Mouse (Mus musculus) frontal cortex, postnatal 25 days (tissue): Measurements from ENCODE around the gene Abca2.
"Not testable (repeated sequence)": the region's sequence is repeated elsewhere in the genome, so short reads cannot be mapped to it uniquely, and the experiment has no call there.

Source experiments
- DNase-seq, 2 experiments: peaks; one replicate each; pipeline ENCODE4 v3.0.0; 2022; ENCODE audit warnings: low spot score in 2 of 2

The Abca2 gene

DNA sequence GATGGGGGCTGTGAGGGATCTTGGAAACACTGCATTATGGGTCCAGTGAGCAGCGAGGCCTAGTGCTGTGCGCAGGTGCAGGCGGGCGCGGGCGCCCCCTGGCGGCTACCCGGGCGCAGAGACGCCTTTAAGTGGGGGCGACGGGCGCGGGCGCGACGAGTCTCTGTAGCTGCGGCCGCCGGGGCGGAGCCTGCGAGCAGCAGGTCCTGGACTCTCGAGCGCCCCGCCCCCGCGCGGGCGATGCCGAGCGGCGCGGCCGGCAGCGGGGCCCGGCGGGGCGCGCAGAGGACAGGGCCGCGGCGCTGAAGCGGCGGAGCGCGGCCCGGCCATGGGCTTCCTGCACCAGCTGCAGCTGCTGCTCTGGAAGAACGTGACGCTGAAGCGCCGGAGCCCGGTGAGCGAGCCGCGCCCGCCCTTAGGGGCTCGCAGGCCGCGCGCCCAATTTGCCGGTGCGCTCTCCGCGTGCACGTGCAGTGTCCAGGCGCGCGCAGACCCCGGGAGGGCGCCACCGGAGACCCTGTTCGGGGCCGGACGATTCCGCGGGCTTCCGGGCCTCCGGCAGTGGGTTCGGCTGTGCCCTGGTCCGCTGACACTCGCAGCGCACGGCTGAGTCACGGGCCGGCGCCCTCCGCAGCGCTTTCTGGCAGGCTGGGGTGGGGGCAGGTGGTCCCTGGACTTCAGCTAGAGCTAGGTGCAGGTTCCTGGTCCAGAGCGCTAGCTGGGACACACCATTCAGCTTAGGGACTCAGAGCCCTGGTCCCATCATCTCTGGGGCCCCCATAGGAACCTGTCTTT, at the start of gene Abca2:
Gene Abca2 (plus strand): TSS at position 262 of the 795 bp plus-strand sequence.
- DNase-seq, result peak; percentile 93 to 95

DNA sequence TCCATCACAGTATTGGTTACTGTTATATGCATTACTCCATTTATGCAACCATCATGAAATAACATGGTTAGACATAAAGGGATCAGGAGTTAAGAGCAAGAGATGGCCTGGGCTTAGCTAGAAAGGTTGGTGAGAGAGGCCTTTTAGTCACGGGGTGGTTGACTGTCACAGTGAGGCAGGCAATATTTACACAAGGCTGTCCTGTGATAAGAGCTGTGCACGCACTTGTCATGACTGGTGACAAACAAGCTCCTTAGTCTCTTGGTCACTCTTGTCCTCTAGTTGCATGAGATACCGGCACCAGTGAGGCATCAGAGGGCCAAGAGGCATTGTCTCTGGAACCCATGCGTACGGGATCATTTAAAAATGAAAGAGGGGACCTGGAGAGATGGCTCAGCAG, 44.0 kb upstream of the Abca2 start:
- no peak for DNase-seq

DNA sequence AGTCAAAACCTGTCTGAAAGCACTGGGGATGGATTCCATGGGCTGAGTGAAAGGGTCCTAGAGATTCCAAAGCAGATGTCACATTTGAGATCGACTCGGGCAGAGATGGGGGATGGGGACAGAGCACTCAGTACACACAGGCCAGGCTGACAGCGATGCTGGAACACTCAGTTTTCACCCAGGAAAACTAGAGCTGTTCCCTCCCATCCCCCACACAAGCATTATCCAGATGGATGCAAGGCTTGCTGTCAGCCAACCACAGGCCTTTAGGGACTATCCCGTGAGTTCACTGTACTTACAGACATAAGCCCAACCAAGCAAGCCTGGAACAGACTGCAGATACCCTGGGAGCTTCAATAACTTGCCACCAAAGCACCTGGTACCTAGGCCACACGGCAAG, 37.2 kb upstream of the Abca2 start:
- no peak for DNase-seq

DNA sequence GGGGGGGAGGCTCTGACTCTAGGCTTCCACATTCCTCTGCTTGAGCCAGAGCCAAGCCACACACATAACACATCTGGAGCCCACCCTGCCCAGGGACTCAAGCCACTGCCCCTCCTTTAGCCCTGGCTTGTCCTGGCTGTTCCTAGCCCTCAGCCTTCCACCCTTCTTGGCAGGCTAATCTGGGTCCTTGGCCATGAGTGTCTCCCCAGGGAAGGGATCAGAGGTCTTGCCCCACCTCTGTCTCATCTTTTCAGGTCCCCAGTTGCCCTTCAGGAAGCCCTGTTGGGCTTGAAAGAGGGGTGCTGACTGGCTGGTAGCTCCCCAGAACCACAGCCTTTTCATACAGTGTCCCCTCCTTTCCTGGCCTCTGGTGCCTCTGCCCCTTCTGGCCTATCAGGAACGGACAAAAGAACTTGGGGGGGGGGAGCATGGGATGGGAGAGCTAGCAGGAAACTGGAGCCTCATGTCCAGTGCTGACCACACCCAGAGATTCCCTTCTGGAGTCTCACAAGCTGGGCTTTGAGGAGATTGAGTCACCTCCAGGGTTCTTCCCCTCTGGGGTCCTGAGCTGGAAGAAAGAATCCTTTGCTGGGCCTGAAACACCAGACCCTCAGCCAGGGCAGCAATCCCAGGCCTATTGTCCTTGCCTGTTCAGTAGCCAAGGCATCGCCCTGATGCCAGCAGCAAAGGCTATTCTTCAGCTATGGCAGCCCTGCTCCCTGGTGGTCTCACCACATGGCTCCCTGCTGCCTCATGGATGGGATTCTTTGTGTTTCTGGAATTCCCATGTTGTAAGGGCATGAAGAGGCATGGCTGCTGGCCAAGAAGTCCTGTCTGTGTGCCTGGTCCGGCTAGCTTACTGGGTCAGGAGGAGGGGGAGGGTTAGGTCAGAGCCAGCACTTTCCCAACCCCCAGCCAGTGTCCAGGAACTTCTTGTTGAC, 34.0 kb upstream of the Abca2 start:
- no peak for DNase-seq

DNA sequence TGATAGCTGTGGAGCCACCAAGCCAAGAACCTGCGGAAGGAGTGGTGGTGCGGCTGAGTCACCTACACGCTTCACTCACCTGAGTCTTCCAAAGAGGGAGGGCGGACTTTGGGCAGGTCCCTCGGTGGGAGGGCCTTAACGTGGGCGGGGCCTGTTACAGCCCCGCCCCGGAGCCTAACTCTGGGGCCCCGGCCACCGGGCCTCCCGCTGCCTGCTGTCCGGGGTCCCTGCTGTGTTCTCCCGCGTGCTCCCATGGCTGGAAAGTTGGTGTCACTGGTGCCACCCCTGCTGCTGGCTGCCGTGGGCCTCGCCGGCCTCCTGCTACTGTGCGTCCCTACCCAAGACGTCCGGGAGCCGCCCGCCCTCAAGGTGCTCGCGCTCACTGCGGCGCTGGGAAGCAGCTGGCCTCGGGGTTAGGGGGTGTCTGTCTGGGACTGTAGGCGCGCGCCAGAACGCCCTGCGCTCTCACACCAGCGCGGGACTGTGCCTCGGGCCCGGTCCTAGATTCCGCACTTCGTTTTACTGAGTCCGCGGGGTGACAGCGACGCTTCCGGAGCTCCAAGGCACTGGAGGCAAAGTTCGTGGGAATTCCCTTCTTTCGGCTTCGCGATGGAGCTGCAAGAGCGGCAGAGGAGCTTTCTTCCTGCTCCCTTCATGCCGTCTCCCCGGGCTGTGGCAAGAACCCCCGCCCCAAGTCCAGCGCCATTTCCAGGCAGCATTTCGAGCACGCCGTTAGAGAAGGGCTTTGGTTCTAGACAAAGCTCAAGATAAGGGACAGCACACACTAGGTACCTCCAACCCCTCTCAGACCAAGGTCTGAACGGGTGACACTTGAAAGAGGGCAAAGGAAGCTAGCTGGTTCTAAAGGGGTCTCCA, 32.5 kb upstream of the Abca2 start, which contains the start of gene Entpd2:
Gene Entpd2 (plus strand): TSS at position 154 of the 876 bp plus-strand sequence.
- no peak for DNase-seq

DNA sequence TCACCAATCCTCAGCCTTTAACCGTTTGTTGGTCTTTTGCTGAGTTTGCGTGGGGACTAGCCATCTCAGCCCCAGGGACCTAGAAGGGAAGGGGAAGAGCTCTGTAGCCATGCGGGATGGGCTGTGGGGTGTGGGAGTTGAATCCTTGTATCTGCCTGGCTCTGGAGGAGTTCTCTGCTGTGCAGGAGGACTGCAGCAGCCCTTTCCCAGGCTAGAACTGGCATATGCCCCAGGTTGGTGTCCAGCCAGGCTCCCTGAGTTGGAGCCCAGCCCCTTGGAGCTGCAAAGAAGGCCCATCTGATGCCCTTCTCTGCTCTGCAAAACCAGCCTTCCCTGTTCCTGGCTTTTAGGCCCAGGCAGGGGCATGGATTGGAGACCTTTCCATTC, 31.9 kb upstream of the Abca2 start:
- DNase-seq, result no peak

DNA sequence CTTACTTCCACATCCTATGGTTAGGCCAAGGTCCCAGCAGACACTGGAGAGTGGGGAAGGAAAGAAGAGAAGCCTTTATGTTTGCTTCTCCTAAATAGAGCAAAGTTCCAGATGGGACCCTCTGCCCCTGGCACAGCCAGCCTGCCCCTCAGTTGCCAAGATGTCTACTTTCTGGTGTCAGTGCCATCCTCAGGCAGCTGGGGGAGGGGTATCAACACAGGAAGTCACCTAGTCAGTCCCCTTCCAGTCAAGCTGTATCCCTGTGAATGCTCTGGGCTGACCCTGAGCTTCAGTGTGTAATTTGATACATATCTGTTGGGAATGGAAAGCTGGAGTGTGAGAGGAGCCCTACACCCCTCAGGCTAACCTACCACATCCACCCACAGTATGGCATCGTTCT, 31.5 kb upstream of the Abca2 start:
- DNase-seq, result no peak

DNA sequence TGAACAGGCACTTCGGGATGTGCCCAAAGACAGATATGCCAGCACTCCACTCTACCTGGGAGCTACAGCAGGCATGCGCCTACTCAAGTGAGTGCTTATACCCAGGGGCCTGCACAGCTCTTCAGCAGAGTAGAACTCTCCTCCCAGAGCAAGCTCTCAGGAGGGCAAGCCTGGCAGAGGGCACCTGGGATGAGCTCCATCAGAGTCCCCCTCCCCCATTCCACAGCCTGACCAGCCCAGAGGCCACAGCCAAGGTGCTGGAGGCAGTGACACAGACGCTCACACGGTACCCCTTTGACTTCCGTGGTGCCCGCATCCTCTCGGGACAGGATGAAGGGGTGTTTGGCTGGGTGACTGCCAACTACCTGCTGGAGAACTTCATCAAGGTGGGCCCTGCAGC, 30.4 kb upstream of the Abca2 start:
- no peak for DNase-seq

DNA sequence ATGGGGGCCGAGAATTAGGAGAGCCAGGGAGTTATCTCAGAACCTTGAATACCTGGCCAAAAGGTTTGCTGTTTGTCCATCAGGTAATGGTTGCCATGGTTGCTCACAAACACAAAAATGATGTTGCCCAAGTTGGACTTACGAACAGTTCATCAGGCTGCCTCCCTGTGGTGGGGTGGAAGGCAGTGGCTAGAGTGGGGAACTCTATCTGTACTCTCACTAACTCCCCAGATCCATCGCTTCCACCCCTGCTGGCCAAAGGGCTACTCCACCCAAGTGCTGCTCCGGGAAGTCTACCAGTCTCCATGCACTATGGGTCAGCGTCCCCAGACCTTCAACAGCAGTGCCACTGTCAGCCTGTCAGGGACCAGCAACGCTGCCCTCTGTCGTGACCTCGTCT, 29.5 kb upstream of the Abca2 start, which contains the start of gene Npdc1:
Gene Npdc1 (plus strand): TSS at position 301 of the 400 bp plus-strand sequence.
- no peak for DNase-seq

DNA sequence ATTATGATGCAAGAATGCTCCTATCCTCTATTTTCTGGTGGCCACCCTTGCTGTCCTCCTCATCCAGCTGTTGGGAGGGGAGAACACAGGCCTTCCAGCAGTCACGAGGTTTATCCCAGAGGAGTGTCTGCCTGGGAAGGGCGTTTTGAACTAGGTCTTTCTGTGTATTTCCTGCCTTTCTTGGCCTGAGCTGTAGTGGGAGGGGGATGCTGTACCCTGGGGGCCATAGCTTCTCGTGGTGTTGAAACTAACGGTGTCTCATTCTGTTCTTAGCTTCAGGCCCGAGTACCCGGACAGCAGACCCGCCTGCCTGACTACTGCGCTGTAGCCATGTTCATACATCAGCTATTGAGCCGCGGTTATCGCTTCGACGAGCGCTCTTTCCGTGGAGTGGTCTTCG, 28.2 kb upstream of the Abca2 start:
- no peak for DNase-seq

DNA sequence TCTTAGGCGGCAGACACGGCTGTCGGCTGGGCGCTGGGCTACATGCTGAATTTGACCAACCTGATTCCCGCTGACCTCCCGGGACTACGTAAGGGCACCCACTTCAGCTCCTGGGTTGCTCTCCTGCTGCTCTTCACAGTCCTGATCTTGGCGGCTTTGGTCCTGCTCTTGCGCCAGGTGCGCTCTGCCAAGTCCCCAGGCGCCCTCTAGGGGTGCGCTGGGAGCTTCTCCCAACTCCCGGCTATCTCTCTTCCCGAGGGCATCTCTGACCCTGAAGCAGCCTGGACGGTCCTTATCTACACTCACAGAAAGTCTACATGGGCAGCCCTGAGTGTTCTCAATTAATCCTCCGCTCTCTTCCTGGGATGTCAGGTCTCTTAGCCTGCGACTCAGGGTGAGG, 27.7 kb upstream of the Abca2 start:
- DNase-seq, result no peak

DNA sequence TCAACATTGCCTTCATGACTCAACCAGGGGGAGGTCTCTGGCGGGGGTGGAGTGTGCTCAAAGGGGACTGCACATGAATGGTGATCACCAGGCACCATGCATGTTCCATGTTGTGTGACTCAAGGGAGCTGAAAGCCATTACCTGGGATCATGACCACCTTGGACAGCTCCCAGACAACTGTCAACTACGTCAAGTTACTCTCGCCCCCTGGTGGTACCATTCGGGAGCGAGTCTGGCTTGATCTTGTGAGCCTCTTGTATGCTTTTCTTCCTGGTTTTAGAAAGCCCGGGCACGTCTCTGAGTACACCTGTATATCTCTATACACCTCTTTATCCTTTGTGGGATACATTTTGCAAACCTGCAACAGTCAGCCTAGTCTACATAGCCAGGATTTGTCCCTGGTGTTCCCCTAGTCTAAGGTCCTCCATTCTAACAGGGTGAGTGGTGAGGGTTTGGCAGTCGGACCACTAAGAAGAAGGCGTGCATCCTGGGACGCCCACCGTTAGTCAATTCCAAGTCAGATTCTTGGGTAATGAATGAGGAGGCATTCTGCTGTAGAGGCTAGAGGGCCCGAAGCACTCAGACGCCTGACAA, 26.0 kb upstream of the Abca2 start:
- DNase-seq, result peak; percentile 63 to 70

DNA sequence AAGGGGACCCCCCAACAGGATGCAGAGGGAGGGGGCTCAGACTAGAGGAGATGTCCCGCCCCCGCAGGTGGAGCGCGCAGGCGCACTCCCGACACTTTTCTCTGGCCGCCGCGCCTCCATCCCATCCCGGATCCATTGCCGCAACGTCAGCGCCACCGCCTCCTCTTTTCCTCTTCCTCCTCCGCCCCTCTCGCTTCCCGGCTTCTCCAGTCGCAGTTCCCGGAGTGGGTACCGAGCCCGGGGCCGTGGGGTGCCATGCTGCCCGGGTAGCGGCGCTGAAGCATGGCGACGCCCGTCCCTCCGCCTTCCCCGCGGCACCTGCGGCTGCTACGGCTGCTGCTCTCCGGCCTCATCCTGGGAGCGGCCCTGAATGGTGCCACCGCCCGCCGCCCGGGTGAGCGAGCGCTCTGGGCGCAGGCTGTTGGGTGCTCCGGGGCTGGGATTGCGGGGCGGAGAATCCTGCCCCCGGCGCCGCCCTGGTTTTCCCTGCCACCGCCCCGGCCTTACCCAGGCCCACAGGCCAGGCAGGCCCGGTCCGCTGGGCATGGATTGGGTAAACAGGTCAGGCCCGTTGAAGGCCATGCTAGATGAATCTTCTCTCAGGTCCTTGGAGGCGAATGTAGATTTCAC, 25.4 kb upstream of the Abca2 start:
- DNase-seq, result peak; percentile 77 to 89

DNA sequence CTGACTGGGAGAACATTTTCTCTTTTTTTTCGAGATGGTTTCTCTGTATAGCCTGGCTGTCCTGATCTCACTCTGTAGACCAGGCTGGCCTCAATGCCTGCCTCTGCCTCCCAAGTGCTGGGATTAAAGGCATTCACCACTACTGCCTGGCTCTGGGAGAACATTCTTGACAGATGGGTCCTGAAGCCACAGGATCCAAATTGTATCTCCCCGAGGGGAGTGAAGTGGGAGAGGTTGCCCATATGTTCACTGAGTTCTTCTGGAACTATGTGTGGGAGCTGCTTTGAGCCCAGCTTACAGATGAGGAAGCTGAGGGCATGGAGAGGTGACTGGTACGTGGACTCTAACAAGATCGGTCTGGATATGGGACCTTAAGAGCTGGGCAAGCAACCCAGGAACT, 24.5 kb upstream of the Abca2 start:
- DNase-seq, result no peak

DNA sequence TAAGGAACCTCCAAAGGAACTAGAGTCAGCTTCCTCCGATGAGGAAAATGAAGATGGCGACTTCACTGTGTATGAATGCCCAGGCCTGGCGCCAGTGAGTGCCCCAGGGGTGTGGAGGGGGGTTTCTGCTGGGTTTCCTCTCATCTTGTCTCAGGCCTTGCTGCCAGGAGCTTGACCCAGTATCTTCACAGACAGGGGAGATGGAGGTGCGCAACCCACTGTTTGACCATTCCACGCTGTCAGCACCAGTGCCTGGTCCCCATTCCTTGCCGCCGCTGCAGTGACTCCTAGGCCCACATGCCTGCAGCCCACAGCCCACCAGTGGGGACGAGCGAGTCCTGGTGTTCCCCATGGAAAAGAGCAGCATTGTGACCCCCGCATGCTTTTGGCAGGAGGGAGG, 19.6 kb upstream of the Abca2 start:
- DNase-seq, result no peak

DNA sequence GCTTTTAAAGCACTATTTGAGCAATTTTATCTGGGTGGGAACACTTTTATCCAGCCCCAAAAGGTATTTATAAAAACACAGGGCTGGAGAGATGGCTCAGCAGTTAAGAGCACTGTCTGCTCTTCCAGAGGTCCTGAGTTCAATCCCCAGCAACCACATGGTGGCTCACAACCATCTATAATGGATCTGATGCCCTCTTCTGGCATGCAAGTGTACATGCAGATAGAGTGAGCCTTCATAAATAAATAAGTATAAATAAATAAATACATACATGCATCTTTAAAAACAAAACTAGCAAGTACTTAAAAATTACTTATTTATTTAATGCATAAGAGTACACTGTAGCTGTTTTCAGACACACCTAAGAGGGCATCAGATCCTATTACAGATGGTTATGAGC, 15.1 kb upstream of the Abca2 start:
- not testable (repeated sequence) for DNase-seq

DNA sequence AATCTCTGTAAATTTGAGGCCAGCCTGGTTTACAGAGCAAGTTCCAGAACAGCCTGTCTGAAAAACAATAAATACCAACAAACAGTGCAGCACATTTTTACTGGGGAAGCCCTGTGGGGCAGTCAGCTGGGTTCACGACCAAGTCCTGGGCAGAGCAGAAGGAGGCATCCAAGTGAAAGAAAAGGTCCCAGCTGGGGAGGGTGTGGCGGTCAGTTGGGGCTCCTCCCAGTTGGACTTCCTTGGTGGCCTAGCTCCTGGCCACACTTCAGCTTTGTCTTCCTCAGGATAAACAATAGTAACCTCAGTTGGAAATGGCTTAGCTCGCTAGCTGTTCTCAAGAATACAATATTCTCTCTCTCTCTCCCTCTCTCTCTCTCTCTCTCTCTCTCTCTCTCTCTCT, 11.1 kb upstream of the Abca2 start:
- no peak for DNase-seq

DNA sequence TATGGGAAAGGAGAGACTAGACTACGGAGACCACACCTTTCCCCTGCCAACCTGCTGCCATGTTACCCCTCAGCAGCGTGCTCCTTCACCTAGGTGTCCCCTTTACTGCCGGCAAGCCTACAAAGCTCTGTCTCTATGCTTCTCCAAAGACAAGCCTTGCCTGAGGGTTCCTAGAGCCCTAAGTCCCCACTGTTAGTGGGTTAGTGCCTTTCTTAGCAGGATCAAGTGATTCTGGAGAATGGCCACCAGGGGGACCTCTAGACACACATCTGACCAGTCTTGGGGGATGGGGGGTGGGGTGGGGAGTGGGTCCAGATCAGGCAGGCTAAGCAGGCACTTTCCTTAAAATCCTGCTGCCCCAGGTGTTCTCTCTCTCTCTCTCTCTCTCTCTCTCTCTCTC, 6.6 kb upstream of the Abca2 start:
- no peak for DNase-seq

DNA sequence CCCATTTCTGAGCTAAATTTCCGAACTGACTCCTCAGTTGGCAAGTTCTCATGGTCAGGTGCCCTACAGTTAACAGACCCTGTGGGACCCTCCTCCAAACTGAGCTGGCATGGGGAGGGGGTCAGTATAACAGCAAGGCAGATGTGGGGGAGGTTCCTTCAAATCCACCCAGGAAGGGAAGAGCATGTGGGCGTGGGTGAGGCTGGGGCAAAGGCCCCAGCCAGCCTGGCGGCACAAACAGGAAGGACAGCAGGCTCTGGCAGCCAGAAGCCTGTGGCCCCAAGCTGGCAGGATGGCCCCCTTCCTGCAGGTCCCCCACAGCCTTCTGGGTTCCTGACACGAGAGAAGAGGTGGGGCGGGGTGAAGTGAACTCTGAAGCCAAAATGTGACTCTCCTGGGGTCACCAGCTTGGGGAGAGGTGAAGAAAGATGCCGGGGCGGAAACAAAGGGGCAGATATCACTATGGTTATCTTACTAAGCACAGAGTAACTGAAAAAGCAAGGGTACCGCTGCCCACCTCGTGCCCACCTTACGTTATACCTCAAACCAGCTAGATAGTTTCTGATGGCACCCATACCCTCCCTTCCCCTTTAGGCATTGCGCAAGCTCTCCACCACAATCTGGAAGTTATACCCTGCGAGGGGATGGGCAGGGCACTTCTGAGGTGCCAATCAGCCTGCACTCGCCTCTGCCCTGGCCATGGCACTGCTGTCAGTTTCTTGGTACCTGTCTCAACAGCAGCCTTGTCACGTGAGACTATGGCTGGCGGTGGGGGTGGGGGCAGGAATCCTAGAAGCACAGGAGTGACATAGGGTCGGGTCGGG, 5.7 kb upstream of the Abca2 start, which contains the start of gene Fut7:
Gene Fut7 (plus strand): TSS at position 681 of the 824 bp plus-strand sequence.
- DNase-seq, result no peak

DNA sequence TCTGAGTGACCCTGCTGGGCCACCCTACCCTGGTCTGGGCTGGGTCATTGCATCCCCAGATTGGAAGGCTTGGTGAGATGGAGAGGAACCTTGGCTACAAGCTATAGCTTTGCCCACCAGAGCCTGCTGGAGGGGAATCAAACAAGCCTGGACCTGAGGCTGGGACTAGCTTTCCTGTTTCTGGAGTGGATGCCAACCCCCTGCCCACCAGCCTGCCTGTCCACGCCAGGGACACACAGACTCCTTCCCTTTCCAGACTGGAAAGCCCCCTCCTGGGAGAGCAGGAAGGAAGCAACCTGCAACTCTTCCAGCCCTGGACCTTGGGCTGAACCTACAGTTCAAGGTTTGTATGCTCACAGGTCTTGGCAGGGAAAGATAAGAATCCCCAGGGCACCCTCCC, 4.9 kb upstream of the Abca2 start:
- no peak for DNase-seq
